Mouse (Mus musculus) megakaryocyte, embryonic 14.5 days (primary cell): ENCODE results near the gene Asgr1.

Experiments used
- FLI1 ChIP-seq: IDR thresholded peaks from 2 replicates; pipeline ENCODE4 v1.6.1; 2012; ENCODE audit warnings: low read length, inconsistent platforms, mixed read lengths
- GATA1 ChIP-seq: IDR thresholded peaks from 3 replicates; pipeline ENCODE4 v1.6.1; 2012; ENCODE audit warnings: mixed read lengths, low read length, inconsistent platforms, borderline replicate concordance

DNA sequence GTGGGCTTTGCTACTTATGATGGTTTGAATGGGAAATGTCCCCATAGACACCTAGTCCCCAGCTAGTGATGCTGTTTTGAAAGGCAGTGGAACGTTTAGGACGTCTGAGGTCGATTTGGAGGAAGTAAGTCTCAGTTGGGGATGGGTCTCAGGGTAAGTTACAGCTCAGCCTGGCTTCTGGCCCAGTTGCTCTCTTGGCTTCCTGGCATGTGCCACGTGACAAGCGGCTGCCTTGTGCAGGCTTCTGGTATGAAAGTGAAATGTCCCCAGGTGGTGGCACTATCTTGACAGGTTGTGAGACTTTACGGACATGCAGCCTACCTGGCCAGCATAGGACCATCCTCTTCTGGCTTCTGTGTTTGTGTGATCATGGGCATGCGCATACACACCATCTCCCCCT, 26.0 kb downstream of the Asgr1 start:
- TF ChIP-seq GATA1 (no peak), FLI1 (no peak)
